Mouse (Mus musculus): ENCODE measurements around the gene Tars2.

GRCm38 (mm10) chr3:95726696-95727358 lies 33.2 kb downstream of the Tars2 start:
- no peak for TF ChIP-seq CTCF (conservative IDR thresholded peaks at IDR 0.05 in 1 of 2, IDR thresholded peaks at IDR 0.05 in 1 of 2; ENCODE audit: low read depth in 2 of 2, low read length in 2 of 2)
- TF ChIP-seq POLR2A (IDR thresholded peaks at IDR 0.05; ENCODE audit: low read depth, low read length) = no peak
- TF ChIP-seq RAD21 (IDR thresholded peaks at IDR 0.05; ENCODE audit: low read depth, low read length) = no peak
- TF ChIP-seq SMC3 (IDR thresholded peaks at IDR 0.05; ENCODE audit: low read depth, low read length) = no peak
- TF ChIP-seq ZMIZ1 (IDR thresholded peaks at IDR 0.05; ENCODE audit: low read depth, low read length) = no peak
- no peak for TF ChIP-seq MAZ (IDR thresholded peaks at IDR 0.05; ENCODE audit: low read depth, low read length)
- TF ChIP-seq E2F4 (IDR thresholded peaks at IDR 0.05; ENCODE audit: insufficient replicate concordance, low read depth, low read length) = no peak
- TF ChIP-seq SIN3A (IDR thresholded peaks at IDR 0.05; ENCODE audit: low read length) = no peak
- no peak for TF ChIP-seq EP300 (IDR thresholded peaks at IDR 0.05; ENCODE audit: low read length)
- TF ChIP-seq JUND (conservative IDR thresholded peaks at IDR 0.05; ENCODE audit: low read depth, low read length) = no peak
- TF ChIP-seq CHD2 (IDR thresholded peaks at IDR 0.05; ENCODE audit: low read length) = no peak
- no peak for TF ChIP-seq MXI1 (IDR thresholded peaks at IDR 0.05; ENCODE audit: low read depth, low read length)
- TF ChIP-seq ZNF384 (IDR thresholded peaks at IDR 0.05; ENCODE audit: low read depth, low read length) = no peak
- no peak for TF ChIP-seq JUN (IDR thresholded peaks at IDR 0.05; ENCODE audit: insufficient read depth, low read depth, low read length)

All from CH12.LX (cell line).